Mouse (Mus musculus): ENCODE data around the gene Zfp319.

GRCm38 (mm10) chr8:95326822-95327221 lies 4.9 kb downstream of the Zfp319 start:
- TF ChIP-seq POLR2A (IDR thresholded peaks at IDR 0.05; ENCODE audit: low read depth, low read length) (no peak), CTCF (IDR thresholded peaks at IDR 0.05; ENCODE audit: extremely low read depth, insufficient read depth, insufficient read length, insufficient replicate concordance) (no peak)
